Mouse (Mus musculus) CH12.LX (cell line): ENCODE measurements around the gene Iqgap3. TPM values are rescaled to one million over a fixed set of nuclear protein-coding genes. Genes with fewer than 3 reads are reported as not detected.

Experiments
- DNase-seq: peaks from one replicate; pipeline ENCODE4 v3.0.0-alpha.2; 2013; ENCODE audit errors: extremely low read depth
- H3K27ac ChIP-seq: 2 replicates; pipeline ENCODE4 v1.5.1; 2012; ENCODE audit warnings: low read depth, mild to moderate bottlenecking, control low read depth, moderate library complexity; ENCODE audit not compliant: insufficient read depth
- H3K27me3 ChIP-seq: replicated peaks from 2 replicates; pipeline ENCODE3; 2012; ENCODE audit warnings: inconsistent platforms
- H3K36me3 ChIP-seq, 2 experiments: replicated peaks in 1 of 2; 2 replicates each; pipeline versions ENCODE3 to v1.6.1; 2012; ENCODE audit warnings: inconsistent platforms in 1 of 2, low read length in 1 of 2, mild to moderate bottlenecking in 1 of 2, mixed read lengths in 1 of 2, moderate library complexity in 1 of 2; ENCODE audit not compliant: control insufficient read depth in 1 of 2, insufficient read depth in 1 of 2
- H3K4me1 ChIP-seq, 2 experiments: 2 replicates each; pipeline ENCODE4 v1.6.1; 2012; ENCODE audit warnings: inconsistent platforms in 1 of 2, moderate library complexity in 1 of 2; ENCODE audit not compliant: insufficient read depth in 2 of 2, control insufficient read depth in 1 of 2
- H3K4me2 ChIP-seq: 2 replicates; pipeline ENCODE4 v1.6.1; 2012; ENCODE audit warnings: low read depth, mild to moderate bottlenecking, control low read depth; ENCODE audit not compliant: poor library complexity, insufficient read depth, severe bottlenecking
- H3K4me3 ChIP-seq, 3 experiments: fragments of 150-350 bp in 1 of 3; sonication (generic) in 1 of 3; replicated peaks in 1 of 3; 2 replicates each; pipeline versions ENCODE3 to v1.5.1; 2011 to 2012; ENCODE audit warnings: low read depth in 2 of 3, low read length in 2 of 3, mild to moderate bottlenecking in 2 of 3, moderate library complexity in 2 of 3, control low read depth in 1 of 3, improper control_type of control experiment in 1 of 3, inconsistent platforms in 1 of 3, mixed read lengths in 1 of 3; ENCODE audit not compliant: poor library complexity in 1 of 3
- H3K79me2 ChIP-seq: replicated peaks from 2 replicates; pipeline ENCODE4 v1.6.1; 2012; ENCODE audit warnings: mild to moderate bottlenecking, moderate library complexity; ENCODE audit not compliant: control insufficient read depth, poor library complexity, insufficient read depth, severe bottlenecking; ENCODE audit errors: extremely low read depth
- H3K9ac ChIP-seq: 2 replicates; pipeline ENCODE4 v1.6.1; 2012; ENCODE audit warnings: low read depth, mild to moderate bottlenecking, control low read depth, moderate library complexity; ENCODE audit not compliant: insufficient read depth
- H3K9me3 ChIP-seq: replicated peaks from 2 replicates; pipeline ENCODE3; 2012; ENCODE audit warnings: low read length, inconsistent platforms, mixed read lengths
- BHLHE40 ChIP-seq: IDR thresholded peaks from 2 replicates; pipeline ENCODE4 v1.6.1; 2011; ENCODE audit warnings: mild to moderate bottlenecking, low read depth, low read length, improper control_type of control experiment
- CTCF ChIP-seq, 2 experiments: IDR thresholded peaks in 1 of 2; conservative IDR thresholded peaks in 1 of 2; 2 replicates each; pipeline ENCODE4 v1.5.1; 2011 to 2012; ENCODE audit warnings: low read depth in 2 of 2, low read length in 2 of 2, improper control_type of control experiment in 1 of 2, inconsistent platforms in 1 of 2, mild to moderate bottlenecking in 1 of 2, moderate library complexity in 1 of 2
- E2F4 ChIP-seq: IDR thresholded peaks from 2 replicates; pipeline ENCODE4 v1.6.1; 2011; ENCODE audit warnings: low read depth, low read length, improper control_type of control experiment; ENCODE audit not compliant: insufficient replicate concordance
- ELF1 ChIP-seq: IDR thresholded peaks from 2 replicates; pipeline ENCODE4 v1.6.1; 2014; ENCODE audit warnings: low read depth, mild to moderate bottlenecking, inconsistent platforms, low read length, improper control_type of control experiment
- EP300 ChIP-seq: IDR thresholded peaks from 2 replicates; pipeline ENCODE4 v1.6.1; 2011; ENCODE audit warnings: low read length, improper control_type of control experiment
- ETS1 ChIP-seq: conservative IDR thresholded peaks from 2 replicates; pipeline ENCODE4 v1.6.1; 2012; ENCODE audit warnings: low read depth, mild to moderate bottlenecking, inconsistent platforms, low read length, improper control_type of control experiment, moderate library complexity
- HCFC1 ChIP-seq: IDR thresholded peaks from 2 replicates; pipeline ENCODE4 v1.6.1; 2012; ENCODE audit warnings: low read depth, mild to moderate bottlenecking, inconsistent platforms, low read length, improper control_type of control experiment
- IRF4 ChIP-seq: IDR thresholded peaks from 2 replicates; pipeline ENCODE4 v1.6.1; 2014; ENCODE audit warnings: low read depth, mild to moderate bottlenecking, inconsistent platforms, low read length, improper control_type of control experiment
- KAT2A ChIP-seq: IDR thresholded peaks from 2 replicates; pipeline ENCODE4 v1.6.1; 2012; ENCODE audit warnings: low read length, improper control_type of control experiment, inconsistent platforms; ENCODE audit not compliant: insufficient replicate concordance
- MAFK ChIP-seq: IDR thresholded peaks from 2 replicates; pipeline ENCODE4 v1.6.1; 2011; ENCODE audit warnings: low read length, improper control_type of control experiment; ENCODE audit not compliant: insufficient replicate concordance
- MAX ChIP-seq: IDR thresholded peaks from 2 replicates; pipeline ENCODE4 v1.6.1; 2011; ENCODE audit warnings: low read length, improper control_type of control experiment
- MAZ ChIP-seq: IDR thresholded peaks from 2 replicates; pipeline ENCODE4 v1.6.1; 2012; ENCODE audit warnings: low read depth, mild to moderate bottlenecking, inconsistent platforms, low read length, improper control_type of control experiment, moderate library complexity
- MEF2A ChIP-seq: IDR thresholded peaks from 2 replicates; pipeline ENCODE4 v1.6.1; 2014; ENCODE audit warnings: low read depth, mild to moderate bottlenecking, inconsistent platforms, low read length, improper control_type of control experiment, borderline replicate concordance
- MXI1 ChIP-seq: IDR thresholded peaks from 2 replicates; pipeline ENCODE4 v1.6.1; 2011; ENCODE audit warnings: mild to moderate bottlenecking, low read depth, low read length, improper control_type of control experiment
- MYC ChIP-seq: IDR thresholded peaks from 2 replicates; pipeline ENCODE4 v1.6.1; 2011; ENCODE audit warnings: low read depth, mild to moderate bottlenecking, improper control_type of control experiment, low read length
- POLR2A ChIP-seq: IDR thresholded peaks from 2 replicates; pipeline ENCODE4 v1.6.1; 2011; ENCODE audit warnings: low read depth, mild to moderate bottlenecking, improper control_type of control experiment, low read length
- POLR2AphosphoS2 ChIP-seq: IDR thresholded peaks from 2 replicates; pipeline ENCODE4 v1.6.1; 2011; ENCODE audit warnings: low read depth, low read length, improper control_type of control experiment
- RAD21 ChIP-seq: IDR thresholded peaks from 2 replicates; pipeline ENCODE4 v1.6.1; 2011; ENCODE audit warnings: low read depth, mild to moderate bottlenecking, low read length, improper control_type of control experiment, moderate library complexity
- RCOR1 ChIP-seq: conservative IDR thresholded peaks from 2 replicates; pipeline ENCODE4 v1.6.1; 2012; ENCODE audit warnings: low read depth, mild to moderate bottlenecking, inconsistent platforms, low read length, improper control_type of control experiment
- SIN3A ChIP-seq: IDR thresholded peaks from 2 replicates; pipeline ENCODE4 v1.6.1; 2012; ENCODE audit warnings: low read length, improper control_type of control experiment, inconsistent platforms
- SMC3 ChIP-seq: IDR thresholded peaks from 2 replicates; pipeline ENCODE4 v1.6.1; 2011; ENCODE audit warnings: low read depth, low read length, improper control_type of control experiment
- TBP ChIP-seq: conservative IDR thresholded peaks from 2 replicates; pipeline ENCODE4 v1.6.1; 2011; ENCODE audit warnings: low read depth, low read length, improper control_type of control experiment
- UBTF ChIP-seq: IDR thresholded peaks from 2 replicates; pipeline ENCODE4 v1.6.1; 2012; ENCODE audit warnings: low read depth, mild to moderate bottlenecking, inconsistent platforms, low read length, improper control_type of control experiment, moderate library complexity
- USF2 ChIP-seq: conservative IDR thresholded peaks from 2 replicates; pipeline ENCODE4 v1.6.1; 2011; ENCODE audit warnings: low read depth, low read length, improper control_type of control experiment
- ZKSCAN1 ChIP-seq: IDR thresholded peaks from 2 replicates; pipeline ENCODE4 v1.6.1; 2012; ENCODE audit warnings: low read depth, inconsistent platforms, low read length, improper control_type of control experiment, borderline replicate concordance
- ZNF384 ChIP-seq: IDR thresholded peaks from 2 replicates; pipeline ENCODE4 v1.6.1; 2012; ENCODE audit warnings: low read depth, low read length, improper control_type of control experiment, inconsistent platforms
- dilution Hi-C: fragments of 300-500 bp; cut with MboI; formaldehyde crosslinking; loops from 2 replicates; pipeline ENCODE4 v1.14.3; 2020; ENCODE audit warnings: low sequenced_read_pairs; ENCODE audit not compliant: extremely low pct_unique_long_range_greater_than_20kb, extremely low pct_ligation_motif_present
- in situ Hi-C: fragments of 300-500 bp; cut with MboI; formaldehyde crosslinking; loops from 3 replicates; pipeline ENCODE4 v1.14.3; 2019; ENCODE audit warnings: low sequenced_read_pairs, low pct_ligation_motif_present, low pct_unique_long_range_greater_than_20kb, mixed read lengths
- polyA plus RNA-seq: library from polyadenylated mRNA; unstranded; fragments of >175 nt; gene quantifications from 2 replicates; pipeline ENCODE4 v1.2.1, GENCODE M21; 2012; ENCODE audit warnings: low read depth; ENCODE audit not compliant: insufficient read length
- total RNA-seq, 2 experiments: library from RNA; depleted of rRNA; stranded (reverse); fragments of 300-350 nt in 1 of 2; fragments of >200 nt in 1 of 2; gene quantifications; 2 replicates each; pipeline ENCODE4 v1.2.3; 2012 to 2014

Gene Iqgap3
- total and polyA plus RNA-seq, 3 experiments = 13.0 to 21.9 (median 18.3) TPM

DNA sequence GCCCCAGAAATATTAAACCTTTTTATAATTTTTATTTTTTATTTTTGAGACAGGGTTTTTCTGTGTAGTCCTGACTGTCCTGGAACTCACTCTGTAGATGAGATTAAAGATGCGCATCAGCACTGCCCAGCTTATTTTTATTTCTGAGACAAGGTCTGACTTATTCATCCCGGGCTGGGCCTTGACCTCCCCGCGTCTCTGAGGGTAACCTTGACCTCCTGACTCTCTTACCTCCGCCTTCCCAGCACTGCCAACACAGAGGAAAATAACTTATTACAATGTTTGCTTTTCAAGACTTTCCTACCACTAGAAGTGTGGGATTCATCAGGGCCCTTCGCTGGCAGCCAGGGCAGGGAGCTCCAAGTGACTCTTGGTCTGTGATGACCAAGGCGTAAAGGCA lies 44.4 kb downstream of the Iqgap3 start:
- Histone ChIP-seq H3K9ac (no peak overlapping the region), H3K4me2 (no peak overlapping the region), H3K4me3 (no peak overlapping the region), H3K4me1 (peaks cover 2 to 15% of the 10 kb centered on the region in 2 experiments; a peak in 3 of 4 replicates), H3K9me3 (no peaks in the 10 kb centered on the region), H3K27ac (no peak overlapping the region), H3K36me3 (peaks cover 0 to 7% of the 10 kb centered on the region in 2 experiments), H3K79me2 (no peaks in the 10 kb centered on the region), H3K27me3 (no peaks in the 10 kb centered on the region)
- dilution Hi-C loops = no loop called here
- no peak for DNase-seq
- in situ Hi-C loops = no loop called here
- TF ChIP-seq SMC3 = no peak
- no peak for TF ChIP-seq RCOR1
- no peak for TF ChIP-seq ZNF384
- TF ChIP-seq EP300 = no peak
- no peak for TF ChIP-seq POLR2AphosphoS2
- TF ChIP-seq CTCF (conservative IDR thresholded peaks at IDR 0.05 in 1 of 2, IDR thresholded peaks at IDR 0.05 in 1 of 2; ENCODE audit: low read depth in 2 of 2, low read length in 2 of 2) = no peak
- TF ChIP-seq UBTF = no peak
- no peak for TF ChIP-seq MEF2A
- no peak for TF ChIP-seq E2F4
- TF ChIP-seq POLR2A = no peak
- TF ChIP-seq MAZ = no peak
- TF ChIP-seq ZKSCAN1 = no peak
- TF ChIP-seq ELF1 = no peak
- no peak for TF ChIP-seq MAFK
- no peak for TF ChIP-seq TBP
- no peak for TF ChIP-seq HCFC1
- TF ChIP-seq IRF4 = no peak
- no peak for TF ChIP-seq KAT2A
- TF ChIP-seq ETS1 = no peak

DNA sequence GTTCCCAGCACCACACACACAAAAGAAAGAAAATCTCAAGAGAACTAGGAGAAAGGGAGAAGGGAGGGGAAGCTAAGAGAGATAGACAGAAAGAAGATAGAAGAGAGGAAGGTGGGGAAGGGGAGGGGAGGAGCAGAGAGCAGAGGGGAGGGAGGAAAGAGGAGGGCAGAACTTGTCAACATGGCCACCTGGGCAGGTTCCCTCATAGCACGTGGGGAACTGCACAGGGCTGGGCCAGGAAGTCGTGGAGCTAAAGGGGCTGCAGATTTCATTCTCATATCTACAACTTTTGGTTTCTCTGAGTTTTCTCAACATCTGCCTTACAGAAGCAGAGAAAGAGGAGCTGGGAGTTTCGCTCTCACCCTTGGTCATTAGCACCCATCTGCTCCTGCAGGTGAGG lies 45.9 kb downstream of the Iqgap3 start:
- Histone ChIP-seq H3K4me3 (no peak overlapping the region), H3K4me2 (no peak overlapping the region), H3K36me3 (no peaks in the 10 kb centered on the region), H3K9ac (no peak overlapping the region), H3K27ac (no peak overlapping the region), H3K79me2 (no peaks in the 10 kb centered on the region), H3K27me3 (no peaks in the 10 kb centered on the region), H3K4me1 (peaks cover 2 to 23% of the 10 kb centered on the region in 2 experiments; a peak in 3 of 4 replicates), H3K9me3 (no peaks in the 10 kb centered on the region)
- in situ Hi-C loops (no loop called here), dilution Hi-C loops (no loop called here)
- TF ChIP-seq HCFC1 (no peak), EP300 (0 out of 2 replicates have a peak, but pooled peaks have one; percentile 18), MAFK (no peak), SMC3 (no peak), MXI1 (0 out of 2 replicates have a peak, but pooled peaks have one; percentile 48), MYC (peak; percentile 52; the same call in 1 of the 2 replicates), CTCF (conservative IDR thresholded peaks at IDR 0.05 in 1 of 2, IDR thresholded peaks at IDR 0.05 in 1 of 2; ENCODE audit: low read depth in 2 of 2, low read length in 2 of 2) (no peak), BHLHE40 (peak; percentile 42), SIN3A (peak; percentile 56; the same call in 1 of the 2 replicates), MAX (peak; percentile 65), RAD21 (no peak), USF2 (no peak)
- no peak for DNase-seq
